Mouse (Mus musculus) layer of hippocampus, adult 2 months (tissue): ENCODE data around the gene Tmem189. TPM values are rescaled to one million over a fixed set of nuclear protein-coding genes. Genes with fewer than 3 reads are reported as not detected.

Experiments used
- DNase-seq, 2 experiments: peaks; one replicate each; pipeline ENCODE4 v3.0.0; 2022; ENCODE audit warnings: low spot score in 2 of 2
- H3K27ac ChIP-seq: fragments of 200-600 bp; 2 replicates; pipeline ENCODE4 v1.8.1; 2022
- H3K4me3 ChIP-seq: fragments of 200-600 bp; 2 replicates; pipeline ENCODE4 v1.8.1; 2022; ENCODE audit warnings: mild to moderate bottlenecking
- CTCF ChIP-seq: fragments of 200-600 bp; conservative IDR thresholded peaks from 2 replicates; pipeline ENCODE4 v1.8.1; 2022; ENCODE audit warnings: antibody characterized with exemption, mild to moderate bottlenecking, moderate library complexity
- long read RNA-seq, 2 experiments: library from polyadenylated mRNA; stranded (forward); transcript quantifications; one replicate each; pipeline ENCODE4 v2.0.0; 2021; ENCODE audit warnings: borderline mapping rate in 2 of 2
- total RNA-seq, 2 experiments: library from RNA; stranded (reverse); gene quantifications; 2 replicates each; pipeline ENCODE4 v1.2.3; 2021

Gene Tmem189
- 10 to 100 TPM; 43.6 to 46.9 TPM for total RNA-seq
- long read RNA-seq, experiment 1, transcript Tmem189-201 (6 exons, 2,329 nt): major isoform, 67 of 81 reads
- long read RNA-seq, experiment 1, partial matches to known transcripts: 0 of 81 reads
- long read RNA-seq, experiment 1, other reads (novel, unspliced or antisense): 12 of 81 reads
- long read RNA-seq, experiment 2, transcript Tmem189-201 (6 exons, 2,329 nt): major isoform, 78 of 97 reads
- long read RNA-seq, experiment 2, partial matches to known transcripts: 5 of 97 reads
- long read RNA-seq, experiment 2, other reads (novel, unspliced or antisense): 11 of 97 reads

DNA sequence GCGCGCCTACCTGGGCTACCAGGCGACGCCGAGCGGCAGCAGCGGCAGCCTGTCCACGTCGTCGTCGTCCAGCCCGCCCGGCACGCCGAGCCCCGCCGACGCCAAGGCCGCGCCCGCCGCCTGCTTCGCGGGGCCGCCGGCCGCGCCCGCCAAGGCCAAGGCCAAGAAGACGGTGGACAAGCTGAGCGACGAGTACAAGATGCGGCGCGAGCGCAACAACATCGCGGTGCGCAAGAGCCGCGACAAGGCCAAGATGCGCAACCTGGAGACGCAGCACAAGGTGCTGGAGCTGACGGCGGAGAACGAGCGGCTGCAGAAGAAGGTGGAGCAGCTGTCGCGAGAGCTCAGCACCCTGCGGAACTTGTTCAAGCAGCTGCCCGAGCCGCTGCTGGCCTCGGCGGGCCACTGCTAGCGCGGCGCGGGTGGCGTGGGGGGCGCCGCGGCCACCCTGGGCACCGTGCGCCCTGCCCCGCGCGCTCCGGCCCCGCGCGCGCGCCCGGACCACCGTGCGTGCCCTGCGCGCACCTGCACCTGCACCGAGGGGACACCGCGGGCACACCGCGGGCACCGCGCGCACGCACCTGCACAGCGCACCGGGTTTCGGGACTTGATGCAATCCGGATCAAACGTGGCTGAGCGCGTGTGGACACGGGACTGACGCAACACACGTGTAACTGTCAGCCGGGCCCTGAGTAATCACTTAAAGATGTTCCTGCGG is at the start of gene Tmem189:
Gene Tmem189 (minus strand): TSS at position 322 of the 718 bp plus-strand sequence.
- peak within 1 kb of the TSS; percentile 95 for H3K27ac ChIP-seq
- no peak for TF ChIP-seq CTCF
- peak within 1 kb of the TSS; percentile 77 for H3K4me3 ChIP-seq
- peak in 1 of 2 experiments; percentile 49 for DNase-seq

DNA sequence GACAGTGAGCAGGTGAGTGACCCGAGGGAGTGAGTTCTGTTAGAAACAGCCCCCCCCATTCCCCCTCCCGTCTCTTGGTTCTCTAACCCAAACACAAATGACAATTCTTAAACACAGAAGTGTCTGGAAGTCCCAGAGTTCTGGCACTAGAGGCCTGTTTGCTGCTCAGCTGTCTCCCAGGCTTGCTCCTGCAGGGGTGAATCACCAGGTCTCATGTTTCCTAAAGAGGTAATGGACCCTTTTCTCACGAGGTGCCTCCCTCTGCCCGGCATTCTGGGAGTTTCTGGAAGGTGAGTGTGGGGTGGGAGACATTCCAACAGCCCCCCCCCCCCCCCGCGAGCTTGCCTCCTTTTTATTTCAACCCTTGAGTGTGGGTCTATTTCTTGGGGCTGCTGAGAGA is 49.4 kb upstream of the Tmem189 start:
- no peak for DNase-seq
- H3K4me3 ChIP-seq: no peak overlapping the region
- TF ChIP-seq CTCF: no peak
- H3K27ac ChIP-seq: no peak overlapping the region

DNA sequence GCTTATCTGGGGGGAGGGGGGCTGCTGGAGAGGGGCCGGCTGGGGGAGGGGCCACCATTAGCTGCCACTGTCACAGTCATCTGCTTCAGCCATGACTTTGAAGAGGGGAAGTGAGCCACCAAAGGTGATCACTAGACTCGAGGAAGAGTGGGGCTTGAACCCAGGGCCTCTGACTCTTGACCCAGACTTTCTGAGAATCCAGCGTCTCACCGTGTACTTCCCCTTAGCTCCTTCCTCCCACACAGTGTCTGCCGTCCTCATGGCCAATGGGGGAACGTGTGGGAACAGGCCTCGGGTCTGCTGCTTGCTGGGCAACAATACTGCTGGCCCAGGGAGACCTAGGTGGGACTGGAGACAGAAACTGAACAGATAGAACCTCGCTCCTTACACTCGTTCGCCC is 45.2 kb upstream of the Tmem189 start:
- H3K4me3 ChIP-seq: no peak overlapping the region
- no peak overlapping the region for H3K27ac ChIP-seq
- no peak for TF ChIP-seq CTCF
- no peak for DNase-seq

DNA sequence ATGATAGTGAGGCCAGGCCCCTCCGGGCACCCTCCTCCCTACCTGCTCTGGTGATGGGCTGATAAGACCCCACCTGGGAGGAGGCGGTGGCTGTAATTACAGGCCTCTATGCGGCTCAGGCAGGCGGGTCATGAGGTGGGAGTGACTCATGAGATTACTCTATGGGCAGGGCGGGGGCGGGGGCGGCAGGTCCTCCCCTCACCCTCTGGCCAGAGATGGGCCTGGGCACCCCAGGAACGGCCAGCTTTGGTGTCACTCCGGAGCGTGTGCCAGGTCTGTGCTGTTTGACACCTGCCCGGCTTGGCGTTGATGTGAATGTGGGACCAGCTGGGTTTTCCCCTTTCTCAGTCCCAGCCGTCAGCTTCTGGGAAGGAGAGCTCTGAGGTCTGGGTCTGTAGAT is 41.5 kb upstream of the Tmem189 start:
- no peak for DNase-seq
- H3K4me3 ChIP-seq: no peak overlapping the region
- TF ChIP-seq CTCF: no peak
- no peak overlapping the region for H3K27ac ChIP-seq

DNA sequence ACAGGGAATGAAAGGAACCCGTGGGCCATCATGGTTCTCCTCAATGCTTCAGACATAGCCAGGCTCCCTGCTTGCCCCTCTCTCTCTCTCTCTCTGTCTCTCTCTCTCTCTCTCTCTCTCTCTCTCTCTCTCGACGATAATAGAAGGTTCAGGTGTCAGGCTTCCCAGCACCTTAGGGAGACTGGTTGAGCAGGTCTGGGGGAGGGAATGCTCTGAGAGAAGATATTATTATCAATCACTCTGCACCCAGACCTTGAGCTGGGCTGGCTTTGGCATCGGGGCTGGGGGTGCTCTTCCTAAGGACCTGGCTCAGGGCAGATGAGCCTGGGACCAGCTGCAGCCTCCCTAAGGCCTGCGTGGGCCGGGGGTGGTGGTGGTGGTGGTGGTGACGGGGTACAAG is 40.4 kb upstream of the Tmem189 start:
- TF ChIP-seq CTCF: no peak
- H3K4me3 ChIP-seq: no peak overlapping the region

DNA sequence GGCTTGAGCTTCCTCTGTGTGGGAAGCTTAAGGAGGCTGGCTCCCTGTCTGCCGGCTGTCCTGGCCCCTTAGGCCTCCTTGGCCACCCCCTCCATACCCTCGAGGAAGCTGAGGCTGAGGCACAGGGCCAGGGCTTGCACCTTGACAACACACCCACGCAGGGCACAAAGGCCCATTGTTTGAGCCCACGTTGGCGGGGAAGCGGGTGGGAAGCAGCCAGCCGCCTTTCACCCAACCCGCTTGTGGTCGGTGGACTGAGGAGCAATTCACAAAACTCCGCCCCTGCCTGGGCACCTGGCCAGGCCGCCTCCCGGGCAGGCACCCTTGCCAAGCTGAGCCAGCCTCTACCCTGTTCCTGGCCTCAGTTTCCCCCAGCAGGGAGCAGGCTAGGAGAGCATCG is 37.5 kb upstream of the Tmem189 start:
- no peak overlapping the region; the same call in 1 of the 2 replicates for H3K27ac ChIP-seq
- TF ChIP-seq CTCF: no peak
- peak; percentile 56 to 62 for DNase-seq
- H3K4me3 ChIP-seq: no peak overlapping the region

More for the DNA sequence above, 40.4 kb upstream of the Tmem189 start:
- H3K27ac ChIP-seq: no peak overlapping the region
- DNase-seq: no peak

DNA sequence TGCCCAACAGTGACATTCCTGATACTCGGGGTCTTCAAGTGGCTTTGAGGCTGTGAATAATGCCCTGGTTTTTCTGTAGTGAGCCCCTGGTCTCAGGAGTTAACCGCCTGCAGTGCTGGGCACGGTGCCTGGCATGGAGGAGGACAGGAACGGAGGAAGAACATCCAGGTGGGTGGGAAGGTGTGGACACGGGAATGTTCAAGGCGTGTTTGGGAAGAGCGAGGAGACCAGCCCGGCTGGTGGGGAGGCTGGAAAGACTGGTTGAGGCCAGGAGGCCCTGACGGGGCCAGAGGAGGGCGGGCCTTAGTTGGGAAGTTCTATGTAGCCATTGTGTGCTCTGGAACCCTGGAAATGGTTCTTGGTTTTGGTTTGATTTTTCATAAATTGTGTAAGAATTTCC is 36.3 kb upstream of the Tmem189 start:
- TF ChIP-seq CTCF: no peak
- Histone ChIP-seq H3K27ac (no peak overlapping the region), H3K4me3 (no peak overlapping the region)
- DNase-seq: no peak

DNA sequence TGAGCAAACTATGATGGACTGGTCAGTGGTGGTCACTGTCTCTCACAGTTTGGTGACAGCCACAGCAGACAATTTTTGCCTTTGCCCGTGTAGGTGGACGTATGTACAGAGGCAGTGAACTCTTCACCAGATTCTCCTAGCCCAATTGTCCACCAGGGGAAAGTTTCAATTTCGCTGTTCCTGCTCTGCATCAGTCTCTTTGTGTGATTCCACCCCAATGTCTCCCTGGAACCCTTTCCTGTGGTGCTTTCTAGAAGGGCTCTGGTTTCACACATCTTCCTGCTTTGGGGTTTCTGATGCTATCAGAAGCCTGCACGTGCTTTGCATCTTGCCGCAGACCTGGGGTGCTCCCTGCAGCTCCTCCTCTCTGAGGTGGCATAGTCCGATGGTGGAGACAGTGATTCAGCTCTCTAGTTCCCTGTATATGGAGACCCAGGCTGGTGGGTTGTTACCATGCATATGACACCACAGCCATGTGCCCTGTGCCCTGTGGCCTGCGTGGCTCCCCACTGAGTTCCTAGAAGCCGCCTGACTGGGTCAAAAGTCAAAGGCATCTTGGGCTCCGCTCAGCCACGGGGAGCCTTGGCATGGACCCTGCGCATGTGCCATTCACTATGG is 34.1 kb upstream of the Tmem189 start:
- Histone ChIP-seq H3K27ac (no peak overlapping the region), H3K4me3 (no peak overlapping the region)
- no peak for TF ChIP-seq CTCF
- DNase-seq: no peak

DNA sequence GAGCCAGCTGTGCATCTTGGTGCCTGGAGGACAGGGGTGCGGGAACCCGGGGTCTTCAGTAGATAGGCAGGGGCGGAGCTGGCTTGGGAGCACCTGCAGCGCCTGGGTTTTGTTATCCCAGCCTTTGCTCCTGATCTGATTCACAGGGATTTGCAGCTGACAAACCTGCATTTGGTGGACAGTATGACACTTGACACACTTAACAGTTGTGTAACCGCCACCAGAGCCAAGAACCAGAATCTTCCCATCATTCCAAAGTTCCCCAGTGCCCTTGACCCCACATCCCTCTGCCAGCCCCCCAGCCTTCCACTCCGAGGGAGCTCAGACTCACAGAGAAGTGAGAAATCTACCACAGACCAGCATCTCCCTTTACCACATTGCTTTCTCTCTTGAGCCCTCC is 32.9 kb upstream of the Tmem189 start:
- Histone ChIP-seq H3K27ac (no peak overlapping the region), H3K4me3 (no peak overlapping the region)
- no peak for DNase-seq
- no peak for TF ChIP-seq CTCF

DNA sequence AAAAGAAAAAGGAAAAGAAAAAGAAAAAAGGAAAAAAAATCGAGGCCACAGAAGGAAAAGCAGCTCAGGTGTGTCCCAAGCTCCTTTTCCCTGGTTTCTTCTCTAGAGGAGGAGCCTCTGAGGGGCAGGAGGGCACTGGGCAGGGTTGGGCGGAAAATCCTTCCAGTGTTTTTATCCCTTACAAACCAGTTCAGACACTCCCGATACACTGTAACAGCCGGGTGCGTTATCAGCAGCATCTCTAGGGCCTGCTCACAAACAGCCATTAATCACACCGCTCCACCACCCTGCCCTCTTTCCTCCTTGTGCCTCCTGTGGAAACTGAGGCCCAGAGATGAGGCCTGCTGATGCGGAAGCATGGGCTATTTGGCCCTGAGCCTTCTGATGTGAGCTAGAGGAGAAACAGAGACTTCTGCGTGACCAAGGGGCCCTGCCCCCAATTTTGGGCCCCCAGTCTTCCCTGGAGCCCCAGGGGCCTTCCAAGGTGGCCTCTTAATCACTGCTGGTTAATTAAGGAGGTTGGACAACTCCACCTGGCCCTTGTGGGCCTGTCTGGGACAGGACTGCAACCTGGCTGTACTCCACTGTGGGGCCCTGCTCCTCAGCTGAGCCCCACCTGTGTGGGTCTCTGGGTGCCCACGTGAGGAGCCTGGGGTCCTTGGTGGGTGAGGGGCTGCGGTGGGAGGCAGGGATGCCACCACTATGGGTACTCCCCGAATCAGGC is 31.7 kb upstream of the Tmem189 start:
- TF ChIP-seq CTCF: no peak
- DNase-seq: no peak
- no peak overlapping the region for H3K4me3 ChIP-seq
- no peak overlapping the region for H3K27ac ChIP-seq

DNA sequence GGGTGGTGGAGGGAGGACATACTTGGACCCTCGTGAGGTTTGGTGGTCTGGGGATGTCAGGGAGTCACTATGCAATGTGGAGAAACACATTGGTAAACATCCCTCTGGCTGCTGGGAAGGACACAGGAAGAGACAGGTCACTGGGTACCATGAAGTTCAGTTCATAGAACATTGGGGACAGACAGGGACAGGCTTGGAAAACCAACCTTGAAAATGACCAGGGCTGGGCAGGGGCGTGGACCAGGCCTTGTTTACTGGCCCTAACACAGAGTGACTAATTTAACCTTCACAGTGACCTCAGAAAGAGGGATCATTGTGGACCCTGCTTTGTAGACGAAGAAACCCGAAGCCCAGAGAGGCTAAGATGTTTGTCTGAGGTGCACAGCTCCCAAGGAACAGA is 29.9 kb upstream of the Tmem189 start:
- DNase-seq: no peak
- Histone ChIP-seq H3K4me3 (no peak overlapping the region), H3K27ac (no peak overlapping the region)
- no peak for TF ChIP-seq CTCF

DNA sequence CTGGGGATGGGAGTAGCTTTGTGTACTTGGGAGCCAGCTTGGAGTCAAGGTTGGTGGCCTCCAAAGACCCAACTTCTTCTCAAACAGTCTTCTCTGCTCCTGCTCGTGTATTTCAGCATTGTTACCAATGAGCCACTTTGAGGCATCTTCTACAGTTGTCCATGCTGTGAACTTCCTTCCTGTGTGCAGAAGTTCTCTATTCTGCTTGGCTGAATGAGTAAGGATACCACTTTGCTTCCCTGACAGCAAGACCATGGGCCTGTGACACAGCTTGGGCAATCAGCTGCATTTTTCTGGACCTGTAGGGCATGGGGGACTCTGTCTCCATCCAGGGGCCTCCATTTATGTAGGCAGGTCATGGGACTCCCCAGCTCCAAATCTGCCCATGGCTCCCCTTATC is 27.6 kb upstream of the Tmem189 start:
- H3K4me3 ChIP-seq: no peak overlapping the region
- no peak for DNase-seq
- H3K27ac ChIP-seq: no peak overlapping the region
- no peak for TF ChIP-seq CTCF

DNA sequence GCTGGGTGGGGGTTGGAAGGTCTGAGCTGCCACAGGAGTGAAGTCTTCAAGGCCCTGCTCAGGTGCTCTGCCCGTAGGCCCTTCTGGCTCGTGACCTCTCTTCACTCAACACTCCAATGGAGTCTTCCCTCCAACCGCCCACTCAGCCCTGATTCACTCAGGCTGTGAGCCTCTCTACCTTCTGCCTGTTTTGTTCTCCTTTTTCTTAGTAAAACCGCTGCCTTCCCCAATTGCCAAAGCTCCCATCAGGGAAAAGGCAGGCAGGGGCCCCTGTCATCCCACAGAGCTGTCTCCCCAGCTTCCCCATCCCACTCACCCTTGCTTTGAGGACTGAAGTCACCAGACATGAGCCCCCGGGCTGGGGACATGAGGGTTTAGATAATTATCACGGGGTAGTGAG is 25.4 kb upstream of the Tmem189 start:
- H3K27ac ChIP-seq: no peak overlapping the region
- no peak for TF ChIP-seq CTCF
- H3K4me3 ChIP-seq: no peak overlapping the region
- peak in 1 of 2 experiments; percentile 30 for DNase-seq
